Mouse (Mus musculus): ENCODE measurements around the gene Anxa6.

DNA sequence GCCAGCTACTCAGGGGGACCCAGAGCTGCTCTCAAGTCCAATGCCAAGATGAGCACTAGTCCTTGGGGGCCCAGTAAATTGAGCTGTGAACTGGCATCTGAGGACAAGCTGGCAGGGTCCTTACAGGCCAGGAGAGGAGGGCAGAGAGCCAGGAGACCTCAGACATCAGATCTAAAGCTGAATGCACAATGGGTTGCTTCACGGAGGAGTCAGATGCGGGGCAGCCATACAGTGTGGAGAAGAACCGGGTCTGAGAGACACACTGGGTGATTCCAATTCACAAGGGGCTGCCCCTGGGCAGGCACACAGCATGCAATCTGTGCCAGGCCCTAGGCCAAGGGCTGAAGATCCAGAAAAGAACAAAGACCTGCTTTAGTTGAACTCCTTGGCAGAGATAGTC is 18.0 kb downstream of the Anxa6 start:
- TF ChIP-seq CTCF (IDR thresholded peaks at IDR 0.05; ENCODE audit: extremely low read depth, insufficient read length, insufficient replicate concordance, low read depth, low read length) (no peak), POLR2A (IDR thresholded peaks at IDR 0.05; ENCODE audit: low read depth, low read length) (no peak)

Data from small intestine, adult 2 months (tissue).